Mouse (Mus musculus) forebrain, embryonic 15.5 days (tissue): ENCODE measurements around the gene Stat6. TPM values are rescaled to one million over a fixed set of nuclear protein-coding genes. Genes with fewer than 3 reads are reported as not detected.
"Not testable (repeated sequence)": the region's sequence is repeated elsewhere in the genome, so short reads cannot be mapped to it uniquely, and the experiment has no call there.

ENCODE experiments used
- ATAC-seq: fragments of 200-750 bp; cut with Nextera tagmentation; replicated peaks from 2 replicates; pipeline ENCODE4 v1.8.0; 2017; ENCODE audit warnings: mild to moderate bottlenecking, moderate TSS enrichment, moderate library complexity
- H3K27ac ChIP-seq: fragments of 300-500 bp; sonication (generic); replicated peaks from 2 replicates; pipeline ENCODE4 v1.5.1; 2015; ENCODE audit warnings: mild to moderate bottlenecking, inconsistent platforms
- H3K27me3 ChIP-seq: fragments of 300-500 bp; sonication (generic); 2 replicates; pipeline ENCODE4 v1.6.1; 2015; ENCODE audit warnings: inconsistent platforms
- H3K36me3 ChIP-seq: fragments of 300-500 bp; sonication (generic); 2 replicates; pipeline ENCODE4 v1.6.1; 2015; ENCODE audit warnings: mild to moderate bottlenecking, inconsistent platforms
- H3K4me1 ChIP-seq: fragments of 300-500 bp; sonication (generic); 2 replicates; pipeline ENCODE4 v1.6.1; 2015; ENCODE audit warnings: inconsistent platforms
- H3K4me2 ChIP-seq: fragments of 300-500 bp; sonication (generic); replicated peaks from 2 replicates; pipeline ENCODE4 v1.6.1; 2015; ENCODE audit warnings: mild to moderate bottlenecking, inconsistent platforms
- H3K4me3 ChIP-seq: fragments of 300-500 bp; sonication (generic); 2 replicates; pipeline ENCODE4 v1.5.1; 2015; ENCODE audit warnings: mild to moderate bottlenecking, inconsistent platforms
- H3K9ac ChIP-seq: fragments of 300-500 bp; sonication (generic); replicated peaks from 2 replicates; pipeline ENCODE4 v1.6.1; 2015; ENCODE audit warnings: mild to moderate bottlenecking, inconsistent platforms
- H3K9me3 ChIP-seq: fragments of 300-500 bp; sonication (generic); 2 replicates; pipeline ENCODE4 v1.6.1; 2016; ENCODE audit warnings: inconsistent platforms
- WGBS: fragments of 180-500 bp; shearing (Covaris S2); methylation state at CpG from one replicate; pipeline ENCODE4 v1.1.7; 2015; ENCODE audit warnings: mixed read lengths; 5-methylcytosine and 5-hydroxymethylcytosine counted together
- polyA plus RNA-seq: library from polyadenylated mRNA; unstranded; fragments of >200 nt; fragmentation: Nextera tagmentation; extraction: Ambion mirVana; gene quantifications from 2 replicates; pipeline ENCODE4 v1.2.1, GENCODE M21; 2015

Gene Stat6
- polyA plus RNA-seq, 1 experiment from 2014 or later, result 3.4 TPM

DNA sequence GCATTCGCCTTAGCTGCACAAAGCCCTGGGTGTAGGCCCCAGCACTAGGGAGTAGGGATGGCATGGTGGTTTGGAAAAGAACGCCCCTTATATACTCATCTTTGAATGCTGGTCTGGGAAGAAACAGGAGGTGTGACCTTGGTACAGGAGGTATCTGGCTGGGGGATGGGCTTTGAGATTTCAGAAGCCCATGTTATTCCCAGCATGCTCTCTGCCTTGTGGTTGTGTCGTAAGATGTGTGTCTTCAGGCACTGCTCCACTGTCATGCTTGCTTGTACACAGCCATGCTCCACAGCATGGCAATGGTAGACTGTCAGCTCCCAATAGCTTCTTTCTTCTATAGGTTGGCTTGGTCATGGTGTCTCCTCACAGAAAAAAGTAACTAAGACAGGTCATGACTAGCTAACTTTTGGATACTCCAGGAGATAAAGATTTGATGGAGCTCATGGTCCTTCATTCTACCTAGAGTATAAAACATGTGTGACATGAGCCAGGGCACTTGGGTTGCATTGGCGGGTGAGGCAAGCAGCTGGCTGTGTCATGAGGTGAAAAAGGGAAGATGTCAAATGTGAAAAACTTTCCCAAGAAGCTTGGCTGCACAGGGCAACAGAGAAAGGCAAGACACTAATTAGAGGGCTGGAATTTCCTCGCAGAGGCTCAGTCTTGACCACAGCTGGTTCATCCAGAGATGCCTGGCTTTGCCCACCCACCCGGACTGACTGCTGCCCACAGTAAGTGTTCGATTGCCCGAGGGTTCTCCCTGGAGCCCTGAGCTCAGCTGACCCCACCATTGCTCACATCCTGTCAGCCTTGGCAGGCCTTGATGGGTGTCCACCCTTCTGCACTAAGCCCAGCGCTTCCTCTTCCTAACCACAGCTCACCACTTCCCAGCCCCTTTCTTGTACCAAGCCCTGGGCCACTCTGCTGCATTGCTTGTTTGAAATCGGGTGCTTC lies 11.2 kb upstream of the Stat6 start:
- Histone ChIP-seq H3K4me1 (no peaks in the 10 kb centered on the region), H3K4me2 (no peak overlapping the region), H3K4me3 (no peak overlapping the region), H3K27ac (no peak overlapping the region), H3K36me3 (no peaks in the 10 kb centered on the region), H3K9me3 (no peaks in the 10 kb centered on the region), H3K27me3 (no peaks in the 10 kb centered on the region), H3K9ac (no peak overlapping the region)
- WGBS, result 88% methylated on average over 10 of the region's 10 CpGs
- no peak for ATAC-seq

DNA sequence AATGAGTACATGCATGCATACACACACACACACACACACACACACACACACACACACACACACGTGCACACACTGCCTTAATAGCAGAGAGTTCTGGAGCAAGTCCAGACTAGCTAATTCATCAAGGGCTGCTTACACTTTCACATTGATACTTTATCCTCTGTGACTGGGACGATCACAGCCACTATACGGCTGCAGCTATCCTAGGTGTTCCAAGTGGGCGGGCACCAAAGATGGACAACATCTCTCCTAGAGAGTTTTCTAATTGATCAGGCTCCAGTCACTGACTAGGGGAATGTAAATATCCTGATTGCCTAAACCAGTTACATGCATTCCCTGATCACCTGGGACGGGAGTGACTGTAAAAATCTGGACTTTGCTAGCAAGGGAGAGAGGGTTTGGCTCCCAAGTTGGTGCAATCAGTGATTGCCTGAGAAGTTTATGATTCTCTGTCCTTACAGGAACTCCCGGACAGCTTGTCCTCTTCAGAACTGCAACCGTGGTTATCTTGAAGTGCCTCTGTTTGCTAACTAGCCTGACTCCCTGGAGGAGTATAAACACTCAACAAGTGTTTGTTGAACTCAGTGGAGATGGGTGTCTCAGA lies 10.0 kb upstream of the Stat6 start:
- H3K27me3 ChIP-seq, result no peaks in the 10 kb centered on the region
- no peak overlapping the region for H3K27ac ChIP-seq
- H3K4me3 ChIP-seq, result no peak overlapping the region
- ATAC-seq, result no peak
- H3K9ac ChIP-seq, result no peak overlapping the region
- no peaks in the 10 kb centered on the region for H3K4me1 ChIP-seq
- H3K9me3 ChIP-seq, result no peaks in the 10 kb centered on the region
- H3K36me3 ChIP-seq, result no peaks in the 10 kb centered on the region
- 81% methylated on average over 7 of the region's 7 CpGs for WGBS
- no peak overlapping the region for H3K4me2 ChIP-seq

DNA sequence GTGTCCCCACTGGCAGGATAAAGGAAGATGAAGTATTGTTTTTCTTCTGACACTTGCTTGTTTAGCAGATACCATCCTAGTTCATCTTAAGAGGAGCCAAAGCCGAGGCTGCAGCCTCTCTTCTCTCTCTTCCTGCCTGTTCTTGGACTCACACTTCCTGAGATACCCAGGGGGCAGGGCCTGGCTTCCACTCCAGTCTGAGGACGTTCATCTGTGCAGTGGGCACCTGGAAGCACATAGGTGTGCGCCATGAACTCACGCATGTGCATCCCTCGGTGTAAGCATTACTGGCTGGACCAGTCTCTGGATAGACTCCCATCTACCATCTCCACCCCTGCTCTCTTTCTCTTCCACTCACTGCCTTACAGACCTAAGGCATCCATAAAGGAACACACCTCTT lies 2.4 kb upstream of the Stat6 start:
- no peaks in the 10 kb centered on the region for H3K36me3 ChIP-seq
- H3K27ac ChIP-seq, result no peak overlapping the region
- peaks cover 17% of the 10 kb centered on the region for H3K4me1 ChIP-seq
- H3K9me3 ChIP-seq, result no peaks in the 10 kb centered on the region
- WGBS, result 73% methylated on average over 5 of the region's 5 CpGs
- ATAC-seq, result no peak
- H3K27me3 ChIP-seq, result peaks cover 24% of the 10 kb centered on the region
- no peak overlapping the region for H3K4me3 ChIP-seq
- no peak overlapping the region for H3K9ac ChIP-seq
- H3K4me2 ChIP-seq, result no peak overlapping the region

- Histone ChIP-seq H3K9ac (no peak overlapping the region), H3K9me3 (no peaks in the 10 kb centered on the region), H3K4me1 (peaks cover 17% of the 10 kb centered on the region), H3K36me3 (no peaks in the 10 kb centered on the region), H3K4me2 (peak overlapping the region; percentile 48), H3K27ac (peak overlapping the region; percentile 31), H3K27me3 (peaks cover 24% of the 10 kb centered on the region), H3K4me3 (peak overlapping the region; percentile 34)
- ATAC-seq, result peak; percentile 77
- WGBS, result 8% methylated on average over 19 of the region's 19 CpGs
These were observed 670 bp upstream of the Stat6 start for GRCm38 (mm10) chr10:127641861-127642771.

- Histone ChIP-seq H3K9me3 (no peaks in the 10 kb centered on the region), H3K4me1 (peaks cover 17% of the 10 kb centered on the region), H3K4me3 (peak overlapping the region; percentile 34), H3K27me3 (peaks cover 24% of the 10 kb centered on the region), H3K27ac (0 out of 2 replicates have a peak overlapping the region, but pooled peaks have one; percentile 31), H3K4me2 (peak overlapping the region; percentile 48), H3K9ac (0 out of 2 replicates have a peak overlapping the region, but pooled peaks have one; percentile 3), H3K36me3 (no peaks in the 10 kb centered on the region)
- 2% methylated on average over 25 of the region's 25 CpGs for WGBS
- peak; percentile 39; the same call in 1 of the 2 replicates for ATAC-seq
These were observed 910 bp downstream of the Stat6 start for GRCm38 (mm10) chr10:127643553-127644238.

DNA sequence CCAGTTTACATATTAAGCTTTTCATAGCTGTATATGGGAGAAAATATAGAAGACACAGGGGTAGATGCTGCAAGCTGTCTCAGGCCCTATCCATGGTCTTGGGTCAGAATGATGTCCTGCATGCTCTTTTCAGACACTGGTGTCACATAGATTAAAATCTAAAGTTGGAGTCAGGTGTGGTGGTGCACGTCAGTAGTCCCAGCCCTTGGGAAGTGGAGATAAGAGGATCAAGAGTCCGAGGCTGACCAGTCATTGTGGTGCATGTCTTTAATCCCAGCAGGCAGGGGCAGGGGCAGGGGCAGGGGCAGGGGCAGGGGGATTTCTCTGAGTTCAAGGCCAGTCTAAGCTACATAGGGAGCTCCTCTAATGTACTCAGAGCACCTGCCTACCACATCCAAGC lies 3.0 kb downstream of the Stat6 start:
- Histone ChIP-seq H3K9me3 (no peaks in the 10 kb centered on the region), H3K4me2 (no peak overlapping the region), H3K27ac (no peak overlapping the region), H3K4me3 (no peak overlapping the region), H3K4me1 (peaks cover 17% of the 10 kb centered on the region), H3K27me3 (peaks cover 24% of the 10 kb centered on the region), H3K9ac (no peak overlapping the region), H3K36me3 (no peaks in the 10 kb centered on the region)
- WGBS, result 54% methylated on average over 2 of the region's 2 CpGs
- no peak for ATAC-seq

- Histone ChIP-seq H3K27ac (no peak overlapping the region), H3K4me2 (peak overlapping the region; percentile 12; the same call in 1 of the 2 replicates), H3K27me3 (no peaks in the 10 kb centered on the region), H3K9ac (no peak overlapping the region), H3K4me1 (no peaks in the 10 kb centered on the region), H3K9me3 (no peaks in the 10 kb centered on the region), H3K4me3 (no peak overlapping the region), H3K36me3 (no peaks in the 10 kb centered on the region)
- ATAC-seq, result no peak
- 57% methylated on average over 21 of the region's 21 CpGs for WGBS
These were observed 10.3 kb downstream of the Stat6 start for GRCm38 (mm10) chr10:127652906-127653638.

DNA sequence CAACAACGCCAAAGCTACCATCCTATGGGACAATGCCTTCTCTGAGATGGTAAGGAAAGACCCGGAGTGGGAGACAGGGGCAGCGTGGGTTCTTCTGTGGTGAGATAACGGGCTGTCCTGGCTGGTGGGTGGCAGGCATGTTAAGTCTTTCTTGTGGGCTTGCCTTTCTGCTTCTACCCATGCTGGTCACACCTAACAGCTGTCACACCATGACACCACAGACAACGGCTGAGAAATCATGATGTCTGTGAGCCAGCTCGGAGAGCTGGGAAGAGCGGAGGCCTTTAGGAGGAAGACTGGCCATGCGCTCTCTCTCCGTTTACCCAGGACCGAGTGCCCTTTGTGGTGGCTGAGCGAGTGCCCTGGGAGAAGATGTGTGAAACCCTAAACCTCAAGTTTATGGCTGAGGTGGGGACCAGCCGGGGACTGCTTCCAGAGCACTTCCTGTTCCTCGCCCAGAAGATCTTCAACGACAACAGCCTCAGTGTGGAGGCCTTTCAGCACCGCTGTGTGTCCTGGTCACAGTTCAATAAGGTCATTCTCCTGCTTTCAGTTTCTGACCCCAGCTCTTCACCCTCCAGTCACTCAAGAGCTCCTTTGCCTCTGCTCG lies 12.3 kb downstream of the Stat6 start:
- no peak overlapping the region for H3K4me2 ChIP-seq
- no peaks in the 10 kb centered on the region for H3K9me3 ChIP-seq
- no peaks in the 10 kb centered on the region for H3K4me1 ChIP-seq
- H3K27ac ChIP-seq, result no peak overlapping the region
- H3K9ac ChIP-seq, result no peak overlapping the region
- no peaks in the 10 kb centered on the region for H3K36me3 ChIP-seq
- ATAC-seq, result no peak
- no peak overlapping the region for H3K4me3 ChIP-seq
- no peaks in the 10 kb centered on the region for H3K27me3 ChIP-seq
- 87% methylated on average over 16 of the region's 16 CpGs for WGBS

DNA sequence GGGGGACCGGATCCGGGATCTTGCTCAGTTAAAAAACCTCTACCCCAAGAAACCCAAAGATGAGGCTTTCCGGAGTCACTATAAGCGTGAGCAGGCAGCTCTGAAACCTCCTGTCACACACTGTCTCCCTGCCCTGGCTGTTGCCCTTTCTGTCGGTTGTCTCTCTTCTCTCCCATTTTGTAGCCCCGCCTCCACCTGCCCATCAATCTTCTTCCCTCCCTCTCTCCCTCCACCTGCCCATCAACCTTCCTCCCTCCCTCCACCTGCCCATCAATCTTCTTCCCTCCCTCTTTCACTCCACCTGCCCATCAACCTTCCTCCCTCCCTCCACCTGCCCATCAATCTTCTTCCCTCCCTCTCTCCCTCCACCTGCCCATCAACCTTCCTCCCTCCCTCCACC lies 14.8 kb downstream of the Stat6 start:
- not testable (repeated sequence) for ATAC-seq

GRCm38 (mm10) chr10:127658076-127658475 lies 15.3 kb downstream of the Stat6 start:
- Histone ChIP-seq H3K9me3 (no peaks in the 10 kb centered on the region), H3K27ac (no peak overlapping the region), H3K4me3 (no peak overlapping the region), H3K9ac (no peak overlapping the region), H3K4me2 (no peak overlapping the region), H3K4me1 (peaks cover 18% of the 10 kb centered on the region), H3K36me3 (no peaks in the 10 kb centered on the region), H3K27me3 (peaks cover 15% of the 10 kb centered on the region)
- no peak for ATAC-seq
- WGBS, result 12% methylated on average over 6 of the region's 6 CpGs

More for the DNA sequence above, 14.8 kb downstream of the Stat6 start:
- H3K9ac ChIP-seq, H3K27ac ChIP-seq, H3K4me2 ChIP-seq, H3K4me3 ChIP-seq, H3K9me3 ChIP-seq, H3K36me3 ChIP-seq: not testable (repeated sequence)
- 43% methylated on average over 6 of the region's 6 CpGs for WGBS
- peaks cover 13% of the 10 kb centered on the region for H3K4me1 ChIP-seq
- 0 out of 2 replicates have a peak, but pooled peaks cover 11% of the 10 kb centered on the region for H3K27me3 ChIP-seq
